Mouse (Mus musculus): ENCODE measurements around the gene Trim41. TPM values are rescaled to one million over a fixed set of nuclear protein-coding genes. Genes with fewer than 3 reads are reported as not detected.

Gene Trim41
- polyA plus RNA-seq, 1 experiment from 2014 or later: 5.7 TPM

DNA sequence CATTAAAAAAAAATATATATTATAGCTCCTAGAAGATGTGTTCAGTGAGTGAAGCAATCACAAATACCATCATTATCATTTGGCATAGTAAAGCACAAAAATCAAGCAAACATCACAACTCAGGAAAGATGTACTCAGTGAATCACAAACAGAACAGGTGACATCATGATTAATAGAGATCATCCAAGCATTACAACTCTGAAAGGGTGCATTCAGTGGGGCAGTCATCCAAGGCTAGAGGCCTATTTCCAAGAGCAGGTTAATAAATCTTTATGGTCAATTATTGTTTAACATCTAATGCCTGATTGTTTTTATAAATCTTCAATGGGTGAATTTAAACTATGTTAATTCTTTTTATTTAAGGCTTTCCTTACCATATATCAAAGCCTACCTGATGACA is 23.7 kb upstream of the Trim41 start:
- Histone ChIP-seq H3K9me3 (replicated peaks; ENCODE audit: control insufficient read depth, low read length) (no peaks in the 10 kb centered on the region), H3K4me1 (ENCODE audit: control insufficient read depth, insufficient read depth, low read length) (peaks cover 3% of the 10 kb centered on the region; the same call in 1 of the 2 replicates), H3K9ac (ENCODE audit: low read length) (no peak overlapping the region), H3K27me3 (ENCODE audit: control insufficient read depth, insufficient read depth, low read length) (no peaks in the 10 kb centered on the region), H3K4me3 (replicated peaks; ENCODE audit: low read length) (no peak overlapping the region), H3K27ac (ENCODE audit: low read length) (no peak overlapping the region), H3K4me2 (ENCODE audit: low read depth, low read length) (no peak overlapping the region), H3K36me3 (ENCODE audit: control insufficient read depth, insufficient read depth, low read length) (no peaks in the 10 kb centered on the region)
- ATAC-seq (ENCODE audit: insufficient read depth, low FRiP score): no peak

DNA sequence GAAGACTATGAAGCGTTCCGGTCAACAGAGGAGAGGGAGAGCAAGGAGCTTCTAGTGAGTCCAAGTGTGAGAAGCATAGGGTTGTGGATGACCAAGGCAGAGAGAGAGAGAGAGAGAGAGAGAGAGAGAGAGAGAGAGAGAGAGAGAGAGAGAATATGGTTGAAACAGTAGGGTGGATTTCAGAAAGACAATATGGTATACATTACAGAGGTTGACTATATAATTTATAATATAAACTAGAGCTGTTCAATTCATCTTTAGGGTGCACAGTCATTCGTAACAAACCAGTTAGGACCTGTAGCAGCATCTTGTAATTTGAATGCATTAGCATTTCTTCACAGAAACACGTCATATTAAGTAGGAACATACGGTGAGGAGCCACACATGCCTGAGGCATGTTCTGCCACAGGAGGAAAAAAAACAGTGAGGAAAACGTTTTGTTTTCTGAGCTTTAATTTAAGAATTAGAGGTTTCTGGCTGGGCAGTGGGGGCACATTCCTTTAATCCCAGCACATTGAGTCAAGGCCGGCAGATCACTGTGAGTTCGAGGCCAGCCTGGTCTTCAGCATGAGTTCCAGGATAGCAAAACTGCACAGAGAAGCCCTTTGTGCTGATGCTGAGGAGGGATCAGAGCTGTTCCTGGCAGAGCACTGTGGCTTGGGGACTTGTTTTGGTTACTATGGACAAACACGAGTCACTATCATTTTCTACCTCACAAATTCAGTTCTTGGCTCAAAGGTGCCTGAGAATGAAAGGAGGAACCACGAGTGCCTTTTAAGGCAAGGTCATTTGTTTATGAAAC is 21.9 kb upstream of the Trim41 start:
- ATAC-seq (ENCODE audit: insufficient read depth, low FRiP score): no peak
- Histone ChIP-seq H3K4me2 (ENCODE audit: low read depth, low read length) (peak overlapping the region; percentile 73), H3K9ac (ENCODE audit: low read length) (no peak overlapping the region), H3K4me1 (ENCODE audit: control insufficient read depth, insufficient read depth, low read length) (peaks cover 3% of the 10 kb centered on the region; the same call in 1 of the 2 replicates), H3K27me3 (ENCODE audit: control insufficient read depth, insufficient read depth, low read length) (no peaks in the 10 kb centered on the region), H3K9me3 (replicated peaks; ENCODE audit: control insufficient read depth, low read length) (no peaks in the 10 kb centered on the region), H3K36me3 (ENCODE audit: control insufficient read depth, insufficient read depth, low read length) (no peaks in the 10 kb centered on the region), H3K27ac (ENCODE audit: low read length) (no peak overlapping the region), H3K4me3 (replicated peaks; ENCODE audit: low read length) (no peak overlapping the region)
- 76% methylated on average over 10 of the region's 10 CpGs for WGBS

DNA sequence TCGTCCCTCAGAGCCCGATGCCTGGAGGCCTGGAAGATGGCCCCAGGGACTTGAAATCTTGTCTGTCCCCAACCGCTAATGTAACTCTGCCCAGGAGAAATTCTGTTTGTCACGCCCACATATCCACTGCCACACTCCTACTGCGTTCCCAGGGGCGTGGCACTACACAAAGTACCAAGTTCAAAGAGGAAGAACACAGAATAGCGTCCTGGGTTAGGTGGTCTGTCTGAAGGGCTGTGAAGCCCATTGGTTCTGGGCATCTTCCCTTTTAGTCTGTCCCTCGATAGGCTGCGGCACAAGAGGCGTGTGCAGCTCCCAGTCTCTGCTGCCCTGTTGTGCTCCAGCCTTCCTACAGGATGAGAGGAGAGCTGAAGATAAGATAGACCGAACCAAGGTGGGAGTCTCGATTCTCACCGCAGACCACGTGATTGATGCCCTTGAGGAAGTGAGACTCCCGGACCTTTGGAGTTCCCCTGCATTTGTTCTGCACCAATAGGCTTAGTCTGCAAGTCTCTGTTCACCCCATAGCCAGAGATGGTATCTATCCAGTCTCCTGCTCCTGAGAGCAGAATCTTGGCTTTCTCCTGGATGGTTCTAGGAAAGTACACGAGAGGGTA is 21.1 kb upstream of the Trim41 start:
- peak overlapping the region; percentile 63; the same call in 1 of the 2 replicates for H3K27ac ChIP-seq (ENCODE audit: low read length)
- H3K36me3 ChIP-seq (ENCODE audit: control insufficient read depth, insufficient read depth, low read length): no peaks in the 10 kb centered on the region
- peak overlapping the region; percentile 73 for H3K4me2 ChIP-seq (ENCODE audit: low read depth, low read length)
- H3K9ac ChIP-seq (ENCODE audit: low read length): peak overlapping the region; percentile 83
- H3K27me3 ChIP-seq (ENCODE audit: control insufficient read depth, insufficient read depth, low read length): no peaks in the 10 kb centered on the region
- peaks cover 3% of the 10 kb centered on the region; the same call in 1 of the 2 replicates for H3K4me1 ChIP-seq (ENCODE audit: control insufficient read depth, insufficient read depth, low read length)
- no peaks in the 10 kb centered on the region for H3K9me3 ChIP-seq (replicated peaks; ENCODE audit: control insufficient read depth, low read length)
- peak overlapping the region; percentile 68 for H3K4me3 ChIP-seq (replicated peaks; ENCODE audit: low read length)
- ATAC-seq (ENCODE audit: insufficient read depth, low FRiP score): no peak
- WGBS: 2% methylated on average over 16 of the region's 16 CpGs

DNA sequence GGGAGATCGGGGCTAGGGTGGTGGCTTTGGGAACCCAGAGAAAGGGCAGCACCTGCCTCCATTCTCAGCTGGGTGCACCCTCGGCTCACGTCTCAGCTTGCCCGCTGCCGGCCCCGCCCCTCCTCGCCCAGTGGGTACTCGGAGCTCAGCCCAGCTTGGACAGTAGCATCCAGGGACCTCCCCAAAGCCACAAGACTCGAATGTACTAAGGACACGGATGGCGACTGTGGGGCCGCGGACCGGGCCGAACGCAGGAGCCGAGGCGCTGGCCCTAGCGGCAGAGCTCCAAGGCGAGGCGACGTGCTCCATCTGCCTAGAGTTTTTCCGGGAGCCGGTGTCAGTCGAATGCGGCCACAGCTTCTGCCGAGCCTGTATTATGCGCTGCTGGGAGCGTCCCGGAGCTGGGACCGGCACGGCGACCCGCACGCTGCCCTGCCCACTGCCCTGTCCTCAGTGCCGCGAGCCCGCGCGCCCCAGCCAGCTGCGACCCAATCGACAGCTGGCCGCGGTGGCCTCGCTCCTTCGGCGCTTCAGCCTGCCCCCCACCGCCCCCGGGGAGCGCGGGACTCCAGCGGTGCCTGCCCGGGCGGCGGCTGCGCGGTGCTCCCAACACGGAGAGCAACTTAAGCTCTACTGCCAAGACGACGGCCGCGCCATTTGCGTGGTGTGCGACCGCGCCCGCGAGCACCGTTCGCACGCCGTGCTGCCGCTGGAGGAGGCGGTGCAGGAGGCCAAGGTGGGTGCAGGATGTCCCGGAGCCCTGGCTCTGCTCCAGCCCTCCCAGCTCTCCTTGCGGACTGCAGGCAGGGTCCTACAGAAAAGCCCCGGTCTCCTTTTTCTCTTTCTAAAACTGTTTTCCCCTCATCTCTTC is 20.4 kb upstream of the Trim41 start:
- ATAC-seq (ENCODE audit: insufficient read depth, low FRiP score): peak; percentile 39
- under 1% methylated on average over 76 of the region's 77 CpGs for WGBS

DNA sequence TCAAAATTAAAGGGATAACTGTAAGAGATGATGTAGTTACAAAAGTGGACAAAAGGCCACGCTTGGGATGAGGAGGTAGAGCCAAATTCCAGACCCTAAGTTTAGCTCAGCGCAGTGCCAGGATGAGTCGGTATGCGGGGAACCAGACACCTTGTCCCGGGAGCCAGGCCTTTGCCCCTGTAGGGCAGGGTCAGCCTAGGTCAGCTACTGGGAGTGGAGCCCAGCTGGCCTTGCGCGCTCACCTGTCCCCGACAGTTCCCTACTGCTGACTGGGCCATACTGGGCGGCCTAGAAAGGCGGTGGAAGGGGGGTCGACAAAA is 19.8 kb upstream of the Trim41 start:
- 16% methylated on average over 11 of the region's 11 CpGs for WGBS
- Histone ChIP-seq H3K36me3 (ENCODE audit: control insufficient read depth, insufficient read depth, low read length) (no peaks in the 10 kb centered on the region), H3K9ac (ENCODE audit: low read length) (peak overlapping the region; percentile 83), H3K27me3 (ENCODE audit: control insufficient read depth, insufficient read depth, low read length) (no peaks in the 10 kb centered on the region), H3K4me2 (ENCODE audit: low read depth, low read length) (peak overlapping the region; percentile 73), H3K27ac (ENCODE audit: low read length) (no peak overlapping the region), H3K9me3 (replicated peaks; ENCODE audit: control insufficient read depth, low read length) (no peaks in the 10 kb centered on the region), H3K4me3 (replicated peaks; ENCODE audit: low read length) (peak overlapping the region; percentile 68), H3K4me1 (ENCODE audit: control insufficient read depth, insufficient read depth, low read length) (peaks cover 3% of the 10 kb centered on the region; the same call in 1 of the 2 replicates)
- ATAC-seq (ENCODE audit: insufficient read depth, low FRiP score): no peak

More for the DNA sequence above, 20.4 kb upstream of the Trim41 start:
- no peaks in the 10 kb centered on the region for H3K9me3 ChIP-seq (replicated peaks; ENCODE audit: control insufficient read depth, low read length)
- H3K36me3 ChIP-seq (ENCODE audit: control insufficient read depth, insufficient read depth, low read length): no peaks in the 10 kb centered on the region
- peak overlapping the region; percentile 68 for H3K4me3 ChIP-seq (replicated peaks; ENCODE audit: low read length)
- H3K9ac ChIP-seq (ENCODE audit: low read length): peak overlapping the region; percentile 83
- no peaks in the 10 kb centered on the region for H3K27me3 ChIP-seq (ENCODE audit: control insufficient read depth, insufficient read depth, low read length)
- H3K27ac ChIP-seq (ENCODE audit: low read length): peak overlapping the region; percentile 63
- H3K4me1 ChIP-seq (ENCODE audit: control insufficient read depth, insufficient read depth, low read length): peaks cover 3% of the 10 kb centered on the region; the same call in 1 of the 2 replicates
- H3K4me2 ChIP-seq (ENCODE audit: low read depth, low read length): peak overlapping the region; percentile 73

DNA sequence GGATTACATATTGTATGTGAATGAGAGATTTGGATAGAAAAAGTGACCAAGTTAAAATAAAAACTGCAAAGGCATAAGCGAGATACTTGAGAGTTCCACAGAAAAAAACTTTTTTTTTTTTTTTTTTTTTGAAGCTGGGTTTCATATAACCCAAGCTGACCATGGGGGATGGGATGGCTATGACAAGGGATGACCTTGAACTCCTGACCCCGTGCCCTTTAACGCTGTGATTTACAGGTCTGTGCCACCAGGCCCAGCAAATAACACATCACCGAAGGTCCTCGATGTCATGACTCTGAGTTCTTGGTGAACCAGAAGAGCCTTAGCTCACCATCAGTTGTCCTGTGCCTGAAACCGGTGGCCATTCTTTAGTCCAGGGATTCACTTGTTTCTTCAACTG is 18.8 kb upstream of the Trim41 start:
- WGBS: 73% methylated on average over 6 of the region's 6 CpGs
- H3K27ac ChIP-seq (ENCODE audit: low read length): no peak overlapping the region
- peaks cover 3% of the 10 kb centered on the region; the same call in 1 of the 2 replicates for H3K4me1 ChIP-seq (ENCODE audit: control insufficient read depth, insufficient read depth, low read length)
- ATAC-seq (ENCODE audit: insufficient read depth, low FRiP score): no peak
- H3K27me3 ChIP-seq (ENCODE audit: control insufficient read depth, insufficient read depth, low read length): no peaks in the 10 kb centered on the region
- H3K4me3 ChIP-seq (replicated peaks; ENCODE audit: low read length): no peak overlapping the region
- no peaks in the 10 kb centered on the region for H3K36me3 ChIP-seq (ENCODE audit: control insufficient read depth, insufficient read depth, low read length)
- no peaks in the 10 kb centered on the region for H3K9me3 ChIP-seq (replicated peaks; ENCODE audit: control insufficient read depth, low read length)
- no peak overlapping the region for H3K4me2 ChIP-seq (ENCODE audit: low read depth, low read length)
- H3K9ac ChIP-seq (ENCODE audit: low read length): no peak overlapping the region

DNA sequence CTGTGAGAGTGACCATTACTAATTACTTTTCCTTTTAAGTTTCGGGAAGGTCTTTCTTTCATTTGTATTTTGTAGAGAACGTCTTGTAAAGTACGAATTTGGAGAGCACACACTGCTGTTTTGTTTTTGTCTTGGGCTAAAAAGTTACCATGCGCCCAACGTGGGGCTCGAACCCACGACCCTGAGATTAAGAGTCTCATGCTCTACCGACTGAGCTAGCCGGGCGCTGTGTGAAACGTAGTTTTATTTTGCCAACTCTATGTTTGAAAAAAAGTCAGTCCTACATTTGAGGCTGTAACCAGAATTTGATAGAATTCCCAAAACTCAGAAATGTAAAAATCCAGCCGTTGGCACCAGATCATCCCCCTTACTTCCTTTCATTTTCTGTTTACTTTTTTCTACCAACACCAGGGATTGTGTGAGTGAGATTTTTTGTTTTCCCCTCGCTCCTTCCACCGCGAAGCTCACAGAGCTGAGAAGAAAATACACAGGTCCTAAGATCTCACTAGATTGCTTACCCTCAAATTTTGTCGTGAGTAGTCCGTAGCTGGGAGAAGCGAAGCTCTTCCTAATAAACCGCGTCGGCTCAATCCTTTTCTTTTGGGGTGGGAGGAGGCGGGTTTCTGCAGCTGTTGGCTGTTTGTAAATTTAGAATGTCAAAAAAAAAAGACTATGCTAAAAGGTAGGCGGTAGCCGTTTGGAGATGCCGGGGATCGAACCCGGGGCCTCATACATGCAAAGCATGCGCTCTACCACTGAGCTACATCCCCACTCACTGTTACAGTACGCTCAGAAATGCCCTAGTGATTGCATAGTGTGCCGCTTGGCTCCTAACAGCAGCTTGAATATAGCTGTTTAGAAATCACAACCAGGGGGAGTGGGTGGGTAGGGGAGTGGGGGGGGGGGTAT is 16.8 kb upstream of the Trim41 start:
- Histone ChIP-seq H3K4me1 (ENCODE audit: control insufficient read depth, insufficient read depth, low read length) (peaks cover 3% of the 10 kb centered on the region; the same call in 1 of the 2 replicates), H3K27ac (ENCODE audit: low read length) (peak overlapping the region; percentile 65), H3K9ac (ENCODE audit: low read length) (peak overlapping the region; percentile 62), H3K4me3 (replicated peaks; ENCODE audit: low read length) (peak overlapping the region; percentile 58), H3K36me3 (ENCODE audit: control insufficient read depth, insufficient read depth, low read length) (no peaks in the 10 kb centered on the region), H3K27me3 (ENCODE audit: control insufficient read depth, insufficient read depth, low read length) (no peaks in the 10 kb centered on the region), H3K4me2 (ENCODE audit: low read depth, low read length) (peak overlapping the region; percentile 53), H3K9me3 (replicated peaks; ENCODE audit: control insufficient read depth, low read length) (no peaks in the 10 kb centered on the region)
- under 1% methylated on average over 30 of the region's 30 CpGs for WGBS
- peak; percentile 89 for ATAC-seq (ENCODE audit: insufficient read depth, low FRiP score)

DNA sequence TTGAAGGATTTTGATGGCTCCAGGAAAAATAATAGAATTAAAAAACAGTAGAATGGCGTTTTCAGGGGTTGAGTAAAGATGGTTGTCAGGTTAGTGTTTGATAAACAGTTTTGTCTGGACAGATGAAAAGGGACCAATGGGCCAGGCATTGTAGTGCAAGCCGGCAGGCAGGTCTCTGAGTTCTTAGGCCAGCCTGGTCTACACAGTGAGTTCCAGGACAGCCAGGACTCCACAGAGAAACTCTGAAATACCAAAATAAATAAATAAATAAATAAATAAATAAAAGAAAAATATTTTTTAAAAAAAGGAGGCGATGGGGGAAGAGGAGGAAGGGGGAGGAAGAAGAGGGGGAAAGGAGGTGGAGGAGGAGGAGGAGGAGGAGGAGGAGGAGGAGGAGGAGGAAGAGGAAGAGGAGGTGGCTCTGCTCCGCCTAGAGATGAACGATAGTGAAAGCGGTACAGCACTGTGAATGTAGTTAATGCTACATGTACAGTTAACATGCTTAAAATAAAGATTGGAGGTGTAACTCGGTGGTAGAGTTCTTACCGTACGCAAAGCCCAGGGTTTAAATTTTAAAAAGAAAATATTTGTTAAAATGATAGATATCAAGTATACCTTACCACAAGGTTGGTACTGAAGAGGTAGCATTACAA is 16.1 kb upstream of the Trim41 start:
- Histone ChIP-seq H3K9ac (ENCODE audit: low read length) (no peak overlapping the region), H3K4me3 (replicated peaks; ENCODE audit: low read length) (peak overlapping the region; percentile 58), H3K9me3 (replicated peaks; ENCODE audit: control insufficient read depth, low read length) (no peaks in the 10 kb centered on the region), H3K4me1 (ENCODE audit: control insufficient read depth, insufficient read depth, low read length) (0 out of 2 replicates have a peak, but pooled peaks cover 3% of the 10 kb centered on the region), H3K4me2 (ENCODE audit: low read depth, low read length) (peak overlapping the region; percentile 53), H3K27me3 (ENCODE audit: control insufficient read depth, insufficient read depth, low read length) (no peaks in the 10 kb centered on the region), H3K36me3 (ENCODE audit: control insufficient read depth, insufficient read depth, low read length) (no peaks in the 10 kb centered on the region), H3K27ac (ENCODE audit: low read length) (no peak overlapping the region)
- WGBS: 36% methylated on average over 9 of the region's 9 CpGs
- ATAC-seq (ENCODE audit: insufficient read depth, low FRiP score): no peak
